Mouse (Mus musculus) bone marrow macrophage, adult 2 months (primary cell): ENCODE results near the gene Dscaml1. TPM values are rescaled to one million over a fixed set of nuclear protein-coding genes. Genes with fewer than 3 reads are reported as not detected.

Experiments
- H3K27ac ChIP-seq: 2 replicates; pipeline ENCODE4 v1.5.1; 2012; ENCODE audit warnings: low read depth, low read length; ENCODE audit not compliant: insufficient read depth
- H3K4me1 ChIP-seq: 2 replicates; pipeline ENCODE4 v1.6.1; 2012; ENCODE audit warnings: low read length; ENCODE audit not compliant: control insufficient read depth, insufficient read depth
- H3K4me3 ChIP-seq: 2 replicates; pipeline ENCODE4 v1.5.1; 2012; ENCODE audit warnings: mild to moderate bottlenecking, low read length, moderate library complexity; ENCODE audit not compliant: insufficient read depth
- CTCF ChIP-seq: IDR thresholded peaks from 2 replicates; pipeline ENCODE4 v1.5.1; 2012; ENCODE audit warnings: low read depth, mild to moderate bottlenecking, low read length, moderate library complexity
- POLR2A ChIP-seq: IDR thresholded peaks from 2 replicates; pipeline ENCODE4 v1.6.1; 2012; ENCODE audit warnings: mild to moderate bottlenecking, low read depth, low read length, borderline replicate concordance
- polyA plus RNA-seq: library from polyadenylated mRNA; stranded (reverse); fragments of >200 nt; gene quantifications from 2 replicates; pipeline ENCODE4 v1.2.4, GENCODE M21; 2012; ENCODE audit not compliant: missing spikeins, insufficient read depth, insufficient read length

The Dscaml1 gene
- polyA plus RNA-seq, 1 experiment = not detected

DNA sequence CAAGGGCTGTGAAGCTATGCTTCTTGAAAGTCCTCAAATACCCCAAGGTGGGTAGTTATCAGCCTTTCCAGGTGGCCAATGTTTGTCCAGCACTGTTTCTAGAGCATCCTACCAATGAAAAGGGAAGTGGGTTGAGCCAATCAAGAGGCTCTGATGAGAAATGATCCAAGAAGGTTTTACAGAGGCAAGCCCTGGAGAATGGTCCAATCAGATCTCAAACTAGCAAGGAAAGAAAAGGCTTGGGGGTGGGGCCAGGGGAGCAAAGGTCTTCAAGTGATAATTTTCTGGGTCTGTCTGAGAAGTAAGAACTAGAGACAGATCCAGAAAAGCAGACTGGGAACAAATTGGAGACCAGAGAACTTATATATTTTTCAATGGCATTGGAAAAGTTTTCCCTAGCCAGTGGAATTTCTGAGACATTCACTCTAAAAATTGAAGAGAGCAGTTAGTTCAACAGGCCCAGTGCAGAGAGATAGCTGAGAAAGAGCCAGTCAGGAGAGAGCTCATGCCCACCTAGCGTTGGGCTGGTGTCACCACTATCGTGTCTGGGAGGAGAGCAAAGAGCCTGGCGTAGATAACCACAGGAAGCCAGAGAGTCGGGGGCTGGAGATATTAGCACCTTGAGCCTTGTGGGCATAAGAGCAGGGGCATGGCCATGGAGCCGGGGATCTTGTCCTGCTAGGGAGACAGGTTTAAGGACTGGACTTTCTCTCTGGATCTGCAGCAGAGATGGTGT is 140.6 kb downstream of the Dscaml1 start:
- Histone ChIP-seq H3K4me3 (no peak overlapping the region), H3K4me1 (no peaks in the 10 kb centered on the region), H3K27ac (no peak overlapping the region)
- no peak for TF ChIP-seq POLR2A
- no peak for TF ChIP-seq CTCF

GRCm38 (mm10) chr9:45569680-45570079 is 143.3 kb downstream of the Dscaml1 start:
- H3K4me1 ChIP-seq = no peaks in the 10 kb centered on the region
- TF ChIP-seq CTCF (no peak), POLR2A (no peak)
- H3K4me3 ChIP-seq = no peak overlapping the region
- H3K27ac ChIP-seq = no peak overlapping the region

DNA sequence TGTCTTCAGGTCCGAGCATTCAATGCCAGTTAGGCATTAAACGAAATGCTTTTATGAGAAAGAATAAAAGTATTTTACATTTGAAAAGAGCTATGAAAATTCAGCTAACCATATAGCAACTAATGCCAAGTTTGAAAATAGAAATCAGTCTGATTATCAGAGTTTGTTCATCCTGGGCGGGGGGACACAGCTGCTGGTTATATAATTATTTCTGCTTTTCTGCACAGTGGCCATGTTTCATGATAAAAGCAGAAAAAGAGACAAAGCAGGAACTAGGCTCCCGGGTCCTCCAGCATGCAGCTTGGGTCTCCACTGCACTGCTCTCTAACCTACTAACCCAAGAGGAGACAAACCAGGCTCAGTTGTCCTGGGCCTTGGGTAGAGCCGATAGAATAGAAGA is 143.9 kb downstream of the Dscaml1 start:
- TF ChIP-seq POLR2A (no peak), CTCF (no peak)
- Histone ChIP-seq H3K27ac (no peak overlapping the region), H3K4me1 (no peaks in the 10 kb centered on the region), H3K4me3 (no peak overlapping the region)

GRCm38 (mm10) chr9:45572787-45573492 is 146.5 kb downstream of the Dscaml1 start:
- TF ChIP-seq POLR2A (no peak), CTCF (no peak)
- H3K27ac ChIP-seq = no peak overlapping the region

DNA sequence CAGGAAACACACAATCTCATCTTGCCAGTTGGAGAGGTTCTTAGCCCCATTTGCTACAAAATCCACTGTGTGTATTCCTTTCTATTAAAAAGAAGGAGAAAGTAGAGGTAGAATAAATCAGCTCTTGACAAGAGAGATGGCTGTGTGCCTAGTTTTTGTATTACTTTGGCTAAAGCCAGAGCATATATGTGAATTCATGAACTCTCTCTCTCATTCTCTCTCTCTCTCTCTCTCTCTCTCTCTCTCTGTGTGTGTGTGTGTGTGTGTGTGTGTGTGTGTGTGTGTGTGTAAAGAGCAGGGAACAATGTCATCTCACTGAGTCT is 147.0 kb downstream of the Dscaml1 start:
- Histone ChIP-seq H3K27ac (no peak overlapping the region), H3K4me1 (no peaks in the 10 kb centered on the region)
- TF ChIP-seq POLR2A (no peak), CTCF (no peak)

More at GRCm38 (mm10) chr9:45572787-45573492, 146.5 kb downstream of the Dscaml1 start:
- Histone ChIP-seq H3K4me1 (no peaks in the 10 kb centered on the region), H3K4me3 (no peak overlapping the region)

DNA sequence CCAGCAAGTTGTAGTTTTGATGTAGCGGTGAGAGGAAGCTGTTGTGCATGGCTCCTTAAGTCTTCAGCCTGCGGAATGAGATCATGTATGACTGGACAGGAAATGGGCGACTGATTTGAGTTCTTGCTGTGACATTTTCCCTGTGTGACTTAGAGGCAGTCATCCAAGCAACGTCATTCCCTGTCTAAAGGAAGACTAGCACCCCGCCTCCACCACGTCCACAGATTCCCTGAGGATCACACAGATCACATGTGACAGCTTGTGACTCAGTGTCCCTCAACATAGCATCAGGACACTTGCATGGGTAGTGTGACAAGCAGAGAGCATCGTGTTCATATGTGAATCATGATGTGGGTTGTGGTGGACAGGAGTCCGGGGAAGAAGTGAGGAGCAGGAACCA is 147.6 kb downstream of the Dscaml1 start:
- TF ChIP-seq POLR2A (no peak), CTCF (no peak)
- Histone ChIP-seq H3K27ac (no peak overlapping the region), H3K4me3 (no peak overlapping the region)

More for the DNA sequence above, 147.0 kb downstream of the Dscaml1 start:
- H3K4me3 ChIP-seq = no peak overlapping the region

DNA sequence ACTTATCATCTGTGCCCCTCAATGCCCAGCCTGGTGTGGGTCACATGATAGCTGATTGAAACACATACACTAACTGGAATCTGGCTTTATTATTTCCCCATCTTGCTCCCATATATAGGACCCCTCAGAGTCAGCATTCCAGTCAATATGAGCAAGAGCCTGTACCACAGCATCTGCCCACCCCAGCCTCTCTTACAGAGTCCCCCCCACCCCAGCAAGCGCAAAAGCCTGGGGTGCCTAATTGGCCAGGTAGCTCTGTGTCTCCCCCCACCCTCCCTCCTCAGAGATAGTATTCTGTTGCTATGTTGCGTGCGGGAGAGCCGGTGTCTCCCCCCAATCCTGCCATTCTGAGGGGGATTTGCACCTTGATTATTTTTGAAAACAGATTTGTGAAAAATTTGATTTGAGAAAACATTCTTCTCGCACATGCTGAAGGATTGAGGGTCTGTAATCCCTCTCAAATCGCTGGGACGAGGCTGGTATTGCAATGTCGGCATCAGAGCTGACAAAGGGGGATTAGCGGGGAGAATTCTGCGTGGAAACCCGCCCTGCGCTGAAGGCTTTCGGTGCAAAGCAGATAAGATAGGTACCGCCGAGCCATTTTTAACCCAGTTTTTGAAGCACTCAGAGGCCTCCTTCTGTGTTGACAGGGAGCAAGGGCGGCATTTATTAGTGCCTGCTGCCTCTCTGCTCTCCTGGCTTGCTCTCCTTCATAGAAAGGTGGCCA is 153.8 kb downstream of the Dscaml1 start:
- no peaks in the 10 kb centered on the region for H3K4me1 ChIP-seq
- no peak for TF ChIP-seq POLR2A
- no peak for TF ChIP-seq CTCF
- H3K27ac ChIP-seq = no peak overlapping the region
- no peak overlapping the region for H3K4me3 ChIP-seq

More for the DNA sequence above, 147.6 kb downstream of the Dscaml1 start:
- H3K4me1 ChIP-seq = no peaks in the 10 kb centered on the region

DNA sequence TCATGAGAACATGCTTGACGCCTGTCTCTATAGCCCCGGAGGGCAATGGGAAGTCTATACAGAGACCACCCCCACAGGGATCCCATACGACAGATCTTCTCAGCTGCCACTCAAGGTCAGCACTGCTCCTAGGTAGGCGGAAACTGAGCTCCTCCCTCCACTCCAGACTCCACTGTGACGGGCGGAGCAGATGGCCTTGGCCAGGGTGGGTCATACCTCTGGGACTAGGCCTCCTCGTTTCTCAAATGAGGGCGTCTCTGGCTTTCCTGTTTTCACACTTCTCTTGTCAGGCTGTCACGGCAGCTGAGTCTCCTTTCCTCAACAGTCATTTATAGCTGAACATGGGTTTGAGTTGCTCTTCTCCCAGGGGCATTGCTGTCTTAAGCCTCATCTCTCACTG is 160.0 kb downstream of the Dscaml1 start:
- no peak for TF ChIP-seq CTCF
- TF ChIP-seq POLR2A = no peak

DNA sequence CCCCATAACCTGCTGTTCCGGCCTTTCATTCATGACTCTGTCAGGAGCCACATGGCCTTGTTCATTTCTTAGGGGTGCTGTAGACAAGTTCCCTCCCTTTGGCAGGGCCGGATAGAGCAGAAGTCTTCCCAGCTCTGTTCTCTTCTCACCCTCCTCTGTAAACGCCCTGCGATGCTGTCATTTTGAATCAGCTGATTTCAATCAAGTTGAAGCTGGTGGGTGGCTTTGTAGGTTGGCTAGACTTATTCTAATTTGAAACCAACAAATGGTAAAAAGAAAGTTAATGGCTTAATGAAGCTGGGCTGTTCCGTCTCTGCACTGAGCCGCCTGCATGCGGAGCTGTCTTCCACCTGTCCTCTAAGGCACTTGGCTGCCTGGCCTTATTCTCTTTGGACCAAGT is 161.3 kb downstream of the Dscaml1 start:
- no peak overlapping the region for H3K4me3 ChIP-seq
- no peaks in the 10 kb centered on the region for H3K4me1 ChIP-seq
- TF ChIP-seq CTCF = no peak
- no peak for TF ChIP-seq POLR2A
- H3K27ac ChIP-seq = no peak overlapping the region

More for the DNA sequence above, 160.0 kb downstream of the Dscaml1 start:
- Histone ChIP-seq H3K4me1 (no peaks in the 10 kb centered on the region), H3K4me3 (no peak overlapping the region), H3K27ac (no peak overlapping the region)

GRCm38 (mm10) chr9:45589867-45590266 is 163.4 kb downstream of the Dscaml1 start:
- no peaks in the 10 kb centered on the region for H3K4me1 ChIP-seq
- TF ChIP-seq CTCF (no peak), POLR2A (no peak)
- H3K27ac ChIP-seq = no peak overlapping the region
- no peak overlapping the region for H3K4me3 ChIP-seq
